Mouse (Mus musculus): ENCODE data around the gene Anapc2. TPM values are rescaled to one million over a fixed set of nuclear protein-coding genes. Genes with fewer than 3 reads are reported as not detected.

The Anapc2 gene
- polyA plus RNA-seq, 2 experiments: 117 to 121 TPM

GRCm38 (mm10) chr2:25225811-25226379 is 46.4 kb upstream of the Anapc2 start:
- H3K9me3 ChIP-seq (ENCODE audit: control insufficient read depth, low read length): no peaks in the 10 kb centered on the region
- DNase-seq (ENCODE audit: low spot score) (no peak), ATAC-seq (ENCODE audit: low FRiP score, low read depth) (no peak)
- H3K36me3 ChIP-seq (ENCODE audit: control insufficient read depth, insufficient read depth, low read length): peaks cover 9% of the 10 kb centered on the region; the same call in 1 of the 2 replicates
- H3K4me3 ChIP-seq (replicated peaks; ENCODE audit: low read length): no peak overlapping the region
- 65% methylated on average over 8 of the region's 8 CpGs for WGBS
- no peaks in the 10 kb centered on the region for H3K27me3 ChIP-seq (ENCODE audit: control insufficient read depth, insufficient read depth, low read length)
- H3K4me1 ChIP-seq (ENCODE audit: control insufficient read depth, insufficient read depth, low read length): peaks cover 12% of the 10 kb centered on the region
- H3K4me2 ChIP-seq (replicated peaks; ENCODE audit: low read depth, low read length, severe bottlenecking): peak overlapping the region; percentile 50; the same call in 1 of the 2 replicates
- H3K9ac ChIP-seq (ENCODE audit: low read depth, low read length, severe bottlenecking): no peak overlapping the region
- H3K27ac ChIP-seq (replicated peaks; ENCODE audit: low read depth, low read length): peak overlapping the region; percentile 91; the same call in 1 of the 2 replicates
- TF ChIP-seq POLR2A (IDR thresholded peaks at IDR 0.05; ENCODE audit: borderline replicate concordance, extremely low read depth, insufficient read depth, insufficient read length): no peak

DNA sequence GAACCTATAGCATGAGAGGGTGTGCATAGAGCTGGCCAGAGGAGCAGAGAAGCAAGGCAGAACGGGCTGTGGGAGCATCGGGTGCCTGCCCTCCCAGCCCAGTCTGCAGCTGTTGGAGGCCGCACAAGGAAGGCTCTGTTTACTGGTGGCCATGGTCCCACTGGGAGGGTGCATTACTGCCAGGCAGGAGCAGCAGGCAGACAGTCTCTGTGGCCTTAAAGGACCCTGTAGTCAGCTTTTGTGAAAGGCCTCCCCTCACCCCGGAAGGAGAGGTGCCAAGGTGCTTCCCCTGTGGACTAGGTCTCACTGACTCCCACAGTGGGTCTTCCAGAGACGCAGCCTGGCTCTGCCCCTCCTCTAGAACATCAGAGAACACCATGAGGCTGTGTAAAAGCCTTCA is 45.4 kb upstream of the Anapc2 start:
- WGBS: 65% methylated on average over 5 of the region's 5 CpGs
- Histone ChIP-seq H3K36me3 (ENCODE audit: control insufficient read depth, insufficient read depth, low read length) (peaks cover 2% of the 10 kb centered on the region; the same call in 1 of the 2 replicates), H3K4me2 (replicated peaks; ENCODE audit: low read depth, low read length, severe bottlenecking) (no peak overlapping the region), H3K9me3 (ENCODE audit: control insufficient read depth, low read length) (no peaks in the 10 kb centered on the region), H3K27me3 (ENCODE audit: control insufficient read depth, insufficient read depth, low read length) (no peaks in the 10 kb centered on the region), H3K9ac (ENCODE audit: low read depth, low read length, severe bottlenecking) (no peak overlapping the region), H3K4me3 (replicated peaks; ENCODE audit: low read length) (no peak overlapping the region), H3K27ac (replicated peaks; ENCODE audit: low read depth, low read length) (no peak overlapping the region), H3K4me1 (ENCODE audit: control insufficient read depth, insufficient read depth, low read length) (peaks cover 12% of the 10 kb centered on the region)
- no peak for ATAC-seq (ENCODE audit: low FRiP score, low read depth)
- TF ChIP-seq POLR2A (IDR thresholded peaks at IDR 0.05; ENCODE audit: borderline replicate concordance, extremely low read depth, insufficient read depth, insufficient read length): no peak
- DNase-seq (ENCODE audit: low spot score): no peak

DNA sequence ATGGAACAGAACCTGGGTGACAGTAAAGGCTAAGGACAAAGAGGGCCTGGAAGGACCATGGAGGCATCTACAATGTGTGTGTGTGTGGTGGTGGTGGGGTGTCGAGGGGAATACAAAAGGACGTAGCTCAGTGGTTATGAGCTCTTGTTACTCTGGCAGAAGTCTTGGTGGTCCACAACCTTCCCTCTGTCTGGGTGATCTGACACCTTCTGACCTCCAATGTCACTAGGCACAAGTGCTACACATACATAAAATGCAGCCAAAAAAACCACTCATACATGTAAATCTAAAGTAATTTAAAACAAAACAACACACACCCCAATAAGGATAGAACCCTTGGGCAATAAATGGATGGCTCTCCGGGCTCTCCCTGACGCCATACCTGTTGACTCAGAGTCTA is 44.9 kb upstream of the Anapc2 start:
- no peak for DNase-seq (ENCODE audit: low spot score)
- 87% methylated on average over 4 of the region's 4 CpGs for WGBS
- Histone ChIP-seq H3K4me1 (ENCODE audit: control insufficient read depth, insufficient read depth, low read length) (peaks cover 12% of the 10 kb centered on the region), H3K36me3 (ENCODE audit: control insufficient read depth, insufficient read depth, low read length) (no peaks in the 10 kb centered on the region), H3K27ac (replicated peaks; ENCODE audit: low read depth, low read length) (no peak overlapping the region), H3K4me3 (replicated peaks; ENCODE audit: low read length) (no peak overlapping the region), H3K9me3 (ENCODE audit: control insufficient read depth, low read length) (no peaks in the 10 kb centered on the region), H3K27me3 (ENCODE audit: control insufficient read depth, insufficient read depth, low read length) (no peaks in the 10 kb centered on the region), H3K4me2 (replicated peaks; ENCODE audit: low read depth, low read length, severe bottlenecking) (no peak overlapping the region), H3K9ac (ENCODE audit: low read depth, low read length, severe bottlenecking) (no peak overlapping the region)
- ATAC-seq (ENCODE audit: low FRiP score, low read depth): no peak
- no peak for TF ChIP-seq POLR2A (IDR thresholded peaks at IDR 0.05; ENCODE audit: borderline replicate concordance, extremely low read depth, insufficient read depth, insufficient read length)

DNA sequence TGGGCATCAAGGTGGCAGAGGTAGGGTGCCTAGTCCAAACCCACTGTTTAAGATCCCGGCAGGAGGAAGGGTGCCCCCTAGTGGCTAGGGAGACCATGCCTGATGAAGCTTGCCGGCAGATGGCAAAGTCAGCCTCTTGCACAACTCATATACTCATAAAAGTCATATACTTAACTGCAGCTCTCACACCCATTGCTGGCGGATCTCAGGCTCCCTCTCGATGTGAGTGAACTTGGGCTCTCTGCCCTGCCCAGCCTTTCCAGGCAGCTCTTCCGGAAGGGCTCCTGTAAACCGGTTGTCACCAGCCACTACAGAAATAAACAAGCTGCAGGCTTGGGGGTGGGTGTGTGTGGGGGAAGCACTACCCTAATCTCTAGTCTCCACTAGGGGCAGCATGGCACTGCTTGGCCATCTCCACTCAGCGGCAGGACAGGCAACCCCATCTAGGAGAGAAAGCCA is 43.8 kb upstream of the Anapc2 start:
- H3K36me3 ChIP-seq (ENCODE audit: control insufficient read depth, insufficient read depth, low read length): no peaks in the 10 kb centered on the region
- 3% methylated on average over 7 of the region's 7 CpGs for WGBS
- ATAC-seq (ENCODE audit: low FRiP score, low read depth) (no peak), DNase-seq (ENCODE audit: low spot score) (peak; percentile 84)
- H3K27ac ChIP-seq (replicated peaks; ENCODE audit: low read depth, low read length): peak overlapping the region; percentile 34; the same call in 1 of the 2 replicates
- no peaks in the 10 kb centered on the region for H3K27me3 ChIP-seq (ENCODE audit: control insufficient read depth, insufficient read depth, low read length)
- no peak overlapping the region for H3K9ac ChIP-seq (ENCODE audit: low read depth, low read length, severe bottlenecking)
- no peak overlapping the region for H3K4me3 ChIP-seq (replicated peaks; ENCODE audit: low read length)
- no peak for TF ChIP-seq POLR2A (IDR thresholded peaks at IDR 0.05; ENCODE audit: borderline replicate concordance, extremely low read depth, insufficient read depth, insufficient read length)
- no peaks in the 10 kb centered on the region for H3K9me3 ChIP-seq (ENCODE audit: control insufficient read depth, low read length)
- H3K4me1 ChIP-seq (ENCODE audit: control insufficient read depth, insufficient read depth, low read length): peaks cover 9% of the 10 kb centered on the region
- peak overlapping the region; percentile 24; the same call in 1 of the 2 replicates for H3K4me2 ChIP-seq (replicated peaks; ENCODE audit: low read depth, low read length, severe bottlenecking)

DNA sequence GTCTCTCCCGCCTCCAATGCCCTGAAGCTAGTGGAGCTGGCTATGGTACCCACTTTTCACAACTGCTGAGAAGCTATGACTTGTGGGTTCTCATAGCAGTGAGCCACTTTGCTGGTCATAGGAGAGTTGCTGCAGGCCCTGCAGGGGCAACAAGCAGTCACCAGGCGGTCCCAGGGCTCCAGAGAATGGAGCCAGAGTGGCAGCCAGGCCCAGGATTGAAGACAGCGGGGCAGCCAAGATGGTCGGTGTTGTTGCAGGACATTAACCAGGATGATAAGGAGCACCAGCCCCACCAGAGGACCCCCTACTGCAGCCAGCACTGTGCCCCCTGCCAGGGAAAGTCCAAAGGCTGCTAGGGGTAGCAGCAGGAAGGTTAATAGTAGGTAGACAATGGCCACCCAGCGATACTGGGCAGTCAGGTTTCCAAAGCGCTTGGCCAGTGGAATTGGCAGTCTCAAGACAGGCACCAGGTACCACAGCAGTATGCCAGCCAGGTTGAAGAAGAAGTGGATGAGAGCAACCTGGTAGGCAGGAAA is 43.2 kb upstream of the Anapc2 start:
- ATAC-seq (ENCODE audit: low FRiP score, low read depth): no peak
- Histone ChIP-seq H3K36me3 (ENCODE audit: control insufficient read depth, insufficient read depth, low read length) (no peaks in the 10 kb centered on the region), H3K9me3 (ENCODE audit: control insufficient read depth, low read length) (no peaks in the 10 kb centered on the region), H3K4me2 (replicated peaks; ENCODE audit: low read depth, low read length, severe bottlenecking) (peak overlapping the region; percentile 24; the same call in 1 of the 2 replicates), H3K4me3 (replicated peaks; ENCODE audit: low read length) (no peak overlapping the region), H3K27ac (replicated peaks; ENCODE audit: low read depth, low read length) (no peak overlapping the region), H3K27me3 (ENCODE audit: control insufficient read depth, insufficient read depth, low read length) (no peaks in the 10 kb centered on the region), H3K9ac (ENCODE audit: low read depth, low read length, severe bottlenecking) (no peak overlapping the region), H3K4me1 (ENCODE audit: control insufficient read depth, insufficient read depth, low read length) (peaks cover 5% of the 10 kb centered on the region; the same call in 1 of the 2 replicates)
- no peak for DNase-seq (ENCODE audit: low spot score)
- no peak for TF ChIP-seq POLR2A (IDR thresholded peaks at IDR 0.05; ENCODE audit: borderline replicate concordance, extremely low read depth, insufficient read depth, insufficient read length)
- WGBS: 72% methylated on average over 6 of the region's 6 CpGs

Measured in limb, embryonic 14.5 days (tissue).